Mouse (Mus musculus) forebrain, embryonic 15.5 days (tissue): Measurements from ENCODE around the gene Nsrp1. TPM values are rescaled to one million over a fixed set of nuclear protein-coding genes. Genes with fewer than 3 reads are reported as not detected.

Source experiments
- ATAC-seq: fragments of 200-750 bp; cut with Nextera tagmentation; replicated peaks from 2 replicates; pipeline ENCODE4 v1.8.0; 2017; ENCODE audit warnings: mild to moderate bottlenecking, moderate TSS enrichment, moderate library complexity
- H3K27ac ChIP-seq: fragments of 300-500 bp; sonication (generic); replicated peaks from 2 replicates; pipeline ENCODE4 v1.5.1; 2015; ENCODE audit warnings: mild to moderate bottlenecking, inconsistent platforms
- H3K27me3 ChIP-seq: fragments of 300-500 bp; sonication (generic); 2 replicates; pipeline ENCODE4 v1.6.1; 2015; ENCODE audit warnings: inconsistent platforms
- H3K36me3 ChIP-seq: fragments of 300-500 bp; sonication (generic); 2 replicates; pipeline ENCODE4 v1.6.1; 2015; ENCODE audit warnings: mild to moderate bottlenecking, inconsistent platforms
- H3K4me1 ChIP-seq: fragments of 300-500 bp; sonication (generic); 2 replicates; pipeline ENCODE4 v1.6.1; 2015; ENCODE audit warnings: inconsistent platforms
- H3K4me2 ChIP-seq: fragments of 300-500 bp; sonication (generic); replicated peaks from 2 replicates; pipeline ENCODE4 v1.6.1; 2015; ENCODE audit warnings: mild to moderate bottlenecking, inconsistent platforms
- H3K4me3 ChIP-seq: fragments of 300-500 bp; sonication (generic); 2 replicates; pipeline ENCODE4 v1.5.1; 2015; ENCODE audit warnings: mild to moderate bottlenecking, inconsistent platforms
- H3K9ac ChIP-seq: fragments of 300-500 bp; sonication (generic); replicated peaks from 2 replicates; pipeline ENCODE4 v1.6.1; 2015; ENCODE audit warnings: mild to moderate bottlenecking, inconsistent platforms
- H3K9me3 ChIP-seq: fragments of 300-500 bp; sonication (generic); 2 replicates; pipeline ENCODE4 v1.6.1; 2016; ENCODE audit warnings: inconsistent platforms
- WGBS: fragments of 180-500 bp; shearing (Covaris S2); methylation state at CpG from one replicate; pipeline ENCODE4 v1.1.7; 2015; ENCODE audit warnings: mixed read lengths; 5-methylcytosine and 5-hydroxymethylcytosine counted together
- microRNA counts: library from miRNA; unstranded; fragments of <30 nt; microRNA quantifications from one replicate; lab custom pipeline; 2016
- microRNA-seq: library from miRNA; unstranded; fragments of <30 nt; microRNA quantifications from one replicate; pipeline ENCODE4, GENCODE M21; 2016
- polyA plus RNA-seq: library from polyadenylated mRNA; unstranded; fragments of >200 nt; fragmentation: Nextera tagmentation; extraction: Ambion mirVana; gene quantifications from 2 replicates; pipeline ENCODE4 v1.2.1, GENCODE M21; 2015

The Nsrp1 gene
- polyA plus RNA-seq, 1 experiment from 2014 or later = 65.0 TPM

DNA sequence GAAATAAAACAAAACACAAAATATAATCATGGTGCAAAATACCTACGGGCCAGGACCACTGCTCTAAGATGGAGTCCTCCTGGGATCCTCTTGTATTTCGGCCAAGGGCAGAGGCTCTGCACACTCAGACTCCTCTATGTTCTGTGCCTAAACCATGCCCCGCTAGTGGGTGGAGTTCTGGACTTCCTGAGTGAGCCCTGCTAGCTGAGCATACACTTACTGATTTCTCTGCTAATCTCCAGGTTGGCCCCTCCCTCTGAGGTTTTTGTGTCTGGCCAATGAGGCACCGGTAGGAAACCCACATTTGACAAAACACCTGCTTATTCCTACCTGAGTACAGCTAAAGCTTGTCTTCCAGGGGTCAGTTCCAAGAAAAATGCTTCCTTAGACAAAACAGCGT, 77.5 kb downstream of the Nsrp1 start:
- Histone ChIP-seq H3K9ac (no peak overlapping the region), H3K27ac (no peak overlapping the region), H3K27me3 (peaks cover 53% of the 10 kb centered on the region), H3K9me3 (no peaks in the 10 kb centered on the region), H3K4me3 (no peak overlapping the region), H3K4me2 (no peak overlapping the region), H3K4me1 (peaks cover 25% of the 10 kb centered on the region), H3K36me3 (no peaks in the 10 kb centered on the region)
- no peak for ATAC-seq
- WGBS = 60% methylated on average over 5 of the region's 5 CpGs

DNA sequence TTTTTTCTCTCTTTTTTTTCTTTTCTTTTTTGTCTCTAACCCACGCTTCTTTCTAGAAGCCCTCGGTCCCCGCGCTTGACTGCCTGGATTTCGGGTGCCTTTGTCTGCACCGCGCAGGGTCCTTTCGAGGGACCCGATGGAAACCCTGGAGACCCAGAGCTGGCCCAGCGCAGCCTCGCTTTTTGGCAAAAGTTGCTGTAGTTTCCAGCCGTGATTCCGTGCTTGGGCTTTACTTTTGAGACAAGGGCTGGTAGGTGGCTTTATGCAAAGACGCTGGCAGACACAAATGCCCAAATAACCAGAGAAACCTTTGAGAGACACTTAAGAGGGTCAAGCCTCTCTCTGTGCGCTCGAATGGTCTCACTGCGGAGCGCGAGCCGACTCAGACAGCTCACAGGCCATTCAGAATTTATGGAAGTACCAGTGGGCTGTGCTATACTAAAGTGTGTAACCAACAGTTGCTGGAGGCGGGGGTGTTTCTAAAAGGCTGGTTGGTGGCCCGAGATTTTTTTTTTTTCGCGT, 79.5 kb downstream of the Nsrp1 start:
- peak overlapping the region; percentile 57 for H3K4me3 ChIP-seq
- peaks cover 25% of the 10 kb centered on the region for H3K4me1 ChIP-seq
- H3K27ac ChIP-seq = no peak overlapping the region
- WGBS = 7% methylated on average over 24 of the region's 24 CpGs
- ATAC-seq = no peak
- peak overlapping the region; percentile 98 for H3K4me2 ChIP-seq
- H3K36me3 ChIP-seq = no peaks in the 10 kb centered on the region
- H3K27me3 ChIP-seq = peaks cover 53% of the 10 kb centered on the region
- H3K9me3 ChIP-seq = no peaks in the 10 kb centered on the region
- no peak overlapping the region for H3K9ac ChIP-seq

GRCm38 (mm10) chr11:76997916-76998704, 80.1 kb downstream of the Nsrp1 start, which contains the start of gene Slc6a4:
Gene Slc6a4, plus strand, starts transcription at chr11:76998603.
- H3K9ac ChIP-seq = peak within 1 kb of the TSS; percentile 61
- peaks cover 53% of the 10 kb centered on the region for H3K27me3 ChIP-seq
- H3K4me3 ChIP-seq = peak within 1 kb of the TSS; percentile 57
- H3K9me3 ChIP-seq = no peaks in the 10 kb centered on the region
- no peaks in the 10 kb centered on the region for H3K36me3 ChIP-seq
- no peak within 1 kb of the TSS for H3K27ac ChIP-seq
- ATAC-seq = no peak
- H3K4me1 ChIP-seq = peaks cover 25% of the 10 kb centered on the region
- 0% methylated on average over 51 of the region's 52 CpGs for WGBS
- peak within 1 kb of the TSS; percentile 98 for H3K4me2 ChIP-seq

GRCm38 (mm10) chr11:76997305-76997704, 80.9 kb downstream of the Nsrp1 start:
- H3K27ac ChIP-seq = no peak overlapping the region
- peak overlapping the region; percentile 98 for H3K4me2 ChIP-seq
- peaks cover 51% of the 10 kb centered on the region for H3K27me3 ChIP-seq
- peak; percentile 60; the same call in 1 of the 2 replicates for ATAC-seq
- peak overlapping the region; percentile 57 for H3K4me3 ChIP-seq
- peaks cover 25% of the 10 kb centered on the region for H3K4me1 ChIP-seq
- H3K9ac ChIP-seq = peak overlapping the region; percentile 61
- H3K36me3 ChIP-seq = no peaks in the 10 kb centered on the region
- no peaks in the 10 kb centered on the region for H3K9me3 ChIP-seq
- under 1% methylated on average over 21 of the region's 21 CpGs for WGBS

- Histone ChIP-seq H3K4me3 (no peak overlapping the region), H3K27me3 (peaks cover 44% of the 10 kb centered on the region), H3K36me3 (no peaks in the 10 kb centered on the region), H3K9ac (no peak overlapping the region), H3K27ac (no peak overlapping the region), H3K4me1 (peaks cover 25% of the 10 kb centered on the region), H3K4me2 (no peak overlapping the region), H3K9me3 (no peaks in the 10 kb centered on the region)
- 55% methylated on average over 20 of the region's 20 CpGs for WGBS
- ATAC-seq = no peak
Observed at GRCm38 (mm10) chr11:76995966-76996672, 82.1 kb downstream of the Nsrp1 start.

MicroRNAs encoded within 50 kb of the gene (microRNA counts, 519-probe panel; counts per million panel counts)
- 3,001 counts per million, percentile 72 among the panel's probes with 10 or more counts for microRNA mmu-miR-423-3p (lab: Ali Mortazavi, UCI)
- microRNA mmu-miR-423-5p (lab: Ali Mortazavi, UCI) = 2,862 counts per million, percentile 68 among the panel's probes with 10 or more counts

Small RNA genes lying within 50 kb of the gene (microRNA-seq; reads per million reads assigned to microRNA genes)
- gene Mir423 = 4,644 reads per million, percentile 91 among the genes with 10 or more reads in this experiment

Other genes with a start within 250 kb of the Nsrp1 start
- 5.4 and 7.0 TPM in 2 replicates for gene Cpd, start 231.4 kb downstream of the Nsrp1 start, polyA plus RNA-seq
- not detected in 2 replicates for gene Tmigd1, start 176.3 kb downstream of the Nsrp1 start, polyA plus RNA-seq
- gene Blmh, start 153.6 kb downstream of the Nsrp1 start, polyA plus RNA-seq = 128 and 134 TPM in 2 replicates
- gene Slc6a4, start 79.8 kb downstream of the Nsrp1 start, polyA plus RNA-seq = 0.43 and 0.60 TPM in 2 replicates
- gene Efcab5, start 110.5 kb upstream of the Nsrp1 start, polyA plus RNA-seq = 0.59 and 0.77 TPM in 2 replicates
- gene Ssh2, start 137.9 kb upstream of the Nsrp1 start, polyA plus RNA-seq = 18.0 and 20.1 TPM in 2 replicates